Mouse (Mus musculus) urinary bladder, postnatal 10 days (tissue): ENCODE measurements around the gene Ucn2.

Experiments
- DNase-seq: peaks from one replicate; pipeline ENCODE4 v3.0.0; 2022; ENCODE audit warnings: low spot score

Ucn2 gene

DNA sequence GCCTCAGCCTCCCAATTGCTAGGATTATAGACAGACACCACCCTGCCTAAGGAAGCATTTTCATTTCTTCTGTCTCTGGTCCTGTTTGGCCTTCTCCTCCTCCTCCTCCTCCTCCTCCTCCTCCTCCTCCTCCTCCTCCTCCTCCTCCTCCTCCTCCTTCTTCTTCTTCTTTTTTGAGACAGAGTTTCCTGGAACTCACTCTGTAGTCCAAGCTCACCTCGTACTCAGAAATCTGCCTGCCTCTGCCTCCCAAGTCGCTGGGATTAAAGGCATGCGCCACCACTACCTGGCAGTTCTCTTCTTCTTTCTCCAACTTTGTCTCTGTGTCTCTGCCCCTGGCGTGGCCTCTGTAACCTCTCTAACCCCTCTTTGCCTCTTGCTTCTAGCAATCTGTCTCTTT, at the start of gene Ucn2:
Gene Ucn2, plus strand, starts transcription at position 301 of the 400 bp plus-strand sequence.
- DNase-seq, result no peak

GRCm38 (mm10) chr9:108936418-108937364, 49.1 kb upstream of the Ucn2 start, which contains the start of gene Uqcrc1:
Gene Uqcrc1 (plus strand): TSS chr9:108936633.
- peak; percentile 82 for DNase-seq

DNA sequence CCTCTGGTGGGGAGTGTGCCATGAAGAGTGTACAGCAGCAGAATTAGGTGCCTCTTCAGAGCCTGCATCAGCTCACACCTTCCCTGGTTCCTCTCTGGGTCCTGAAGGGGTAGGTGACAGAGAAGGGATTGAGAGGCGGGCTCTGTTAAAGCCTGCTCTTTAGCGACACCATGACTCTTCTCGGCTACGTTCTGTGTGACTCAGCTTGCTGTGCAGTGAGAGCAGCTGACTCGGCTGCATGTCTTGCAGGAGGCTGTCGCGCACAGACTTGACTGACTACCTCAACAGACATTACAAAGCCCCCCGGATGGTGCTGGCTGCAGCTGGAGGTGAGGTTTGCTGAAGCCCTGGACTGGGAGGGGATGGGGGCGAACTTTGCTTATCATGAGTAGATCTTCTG, 40.7 kb upstream of the Ucn2 start:
- no peak for DNase-seq

DNA sequence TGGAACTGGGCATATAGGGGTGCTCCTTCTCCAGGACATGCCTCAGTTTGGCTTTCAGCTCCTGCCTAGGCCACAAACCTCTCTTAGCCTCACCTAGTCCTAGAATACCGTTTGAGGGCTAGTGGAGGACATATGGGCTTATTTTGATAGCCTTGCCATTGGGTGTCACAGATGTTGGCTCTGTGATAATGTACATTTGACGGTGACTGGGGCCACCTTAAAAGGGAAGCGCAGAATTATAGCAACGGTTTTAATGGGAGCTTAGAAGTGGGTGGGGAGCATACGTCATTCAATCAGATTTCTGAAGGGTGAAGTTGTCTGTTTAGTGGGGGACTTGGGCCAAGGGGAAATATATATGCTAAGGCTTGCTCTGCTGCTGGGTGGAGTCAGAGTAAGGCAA, 40.2 kb upstream of the Ucn2 start:
- DNase-seq, result no peak

DNA sequence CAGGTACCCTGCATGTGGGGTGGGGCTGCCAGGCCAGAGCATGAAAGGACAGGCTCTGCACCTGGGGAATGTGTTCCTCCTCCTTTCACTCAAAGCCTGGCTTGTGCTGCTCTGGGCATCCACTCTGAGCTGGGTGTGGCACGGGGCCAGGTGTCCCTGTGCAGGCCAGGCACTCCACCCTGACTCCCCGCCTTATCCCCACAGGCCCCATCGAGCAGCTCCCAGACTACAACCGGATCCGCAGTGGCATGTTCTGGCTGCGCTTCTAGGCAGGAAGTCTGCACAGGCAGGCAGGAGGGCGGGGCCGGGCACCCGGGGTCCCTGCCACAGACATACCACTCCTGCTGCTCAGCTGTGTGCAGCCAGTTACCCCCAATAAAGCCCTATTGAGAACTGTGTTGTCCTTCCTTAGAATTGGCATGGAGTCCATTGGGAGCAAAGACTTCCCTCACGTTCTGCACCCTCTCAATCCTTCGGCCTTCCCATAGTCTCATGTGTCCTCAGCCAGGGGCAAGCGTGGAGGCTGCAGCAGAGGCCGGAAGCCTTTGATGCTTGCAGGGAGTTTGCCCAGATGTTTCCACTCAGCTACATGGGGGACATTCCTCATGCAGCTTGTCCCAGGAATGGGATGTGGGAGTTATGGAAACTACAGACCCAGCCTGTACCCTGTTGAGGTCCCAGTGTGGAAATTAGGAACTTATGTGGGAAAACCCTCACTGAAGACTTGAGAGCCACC, 36.4 kb upstream of the Ucn2 start:
- no peak for DNase-seq

GRCm38 (mm10) chr9:108949967-108950728, 35.7 kb upstream of the Ucn2 start:
- DNase-seq, result no peak

DNA sequence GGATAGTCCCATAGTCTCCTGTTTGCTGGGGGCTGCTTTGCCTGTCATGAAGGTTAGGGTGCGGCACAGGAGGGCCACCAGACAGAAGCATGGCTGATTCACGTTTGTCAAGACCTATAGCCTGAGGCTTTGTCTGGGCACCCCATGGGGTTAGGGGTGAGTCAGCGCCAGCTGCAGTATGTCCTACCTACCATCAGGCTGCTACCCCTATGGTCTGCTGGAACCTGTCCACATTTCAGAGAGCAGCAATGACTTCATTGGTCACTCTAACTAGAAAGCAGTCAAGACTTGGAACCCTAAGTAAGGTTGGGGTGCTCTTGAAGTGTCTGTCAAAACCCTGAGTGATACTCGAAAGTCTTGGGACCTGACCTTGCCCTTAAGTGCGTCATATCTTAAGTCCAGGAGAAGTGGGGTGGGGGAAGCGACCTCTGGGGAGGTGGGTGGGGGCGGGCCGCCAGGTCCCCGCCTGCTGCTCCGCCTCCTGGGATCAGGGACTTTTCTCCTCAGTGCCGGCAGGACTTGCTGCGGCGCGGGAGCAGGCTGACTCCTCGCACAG, 32.7 kb upstream of the Ucn2 start, which contains the start of gene Col7a1:
Gene Col7a1, plus strand, starts transcription at position 506 of the 556 bp plus-strand sequence.
- no peak for DNase-seq

GRCm38 (mm10) chr9:108955241-108955640, 30.6 kb upstream of the Ucn2 start:
- no peak for DNase-seq

- no peak for DNase-seq
These were observed 30.0 kb upstream of the Ucn2 start for GRCm38 (mm10) chr9:108955846-108956245.

GRCm38 (mm10) chr9:108963577-108963976, 22.2 kb upstream of the Ucn2 start:
- no peak for DNase-seq

- DNase-seq, result no peak
These were observed 21.5 kb upstream of the Ucn2 start for GRCm38 (mm10) chr9:108964338-108964737.

GRCm38 (mm10) chr9:108970623-108971022, 15.2 kb upstream of the Ucn2 start:
- DNase-seq, result no peak

DNA sequence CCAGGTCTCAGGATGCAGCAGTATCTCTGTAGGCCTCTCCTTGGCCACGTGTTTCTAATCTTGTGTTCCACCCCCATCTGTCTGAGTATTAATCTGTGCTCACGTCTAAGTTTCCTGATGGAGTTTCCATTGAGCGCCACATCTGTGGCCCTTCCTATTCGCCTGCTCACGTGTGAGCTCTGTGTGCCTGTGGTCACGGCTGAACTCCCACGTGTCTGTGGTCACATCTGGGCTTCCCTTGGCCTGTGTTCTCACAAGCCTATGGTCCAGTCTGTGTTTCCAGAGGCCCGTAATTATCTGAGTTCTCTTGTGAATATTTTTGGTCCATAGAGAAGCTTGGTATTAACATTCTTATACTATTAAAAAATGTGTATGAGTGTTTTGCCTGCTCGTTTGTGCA, 9.3 kb upstream of the Ucn2 start:
- no peak for DNase-seq

- DNase-seq, result no peak
These were observed 7.8 kb upstream of the Ucn2 start for GRCm38 (mm10) chr9:108977966-108978365.

DNA sequence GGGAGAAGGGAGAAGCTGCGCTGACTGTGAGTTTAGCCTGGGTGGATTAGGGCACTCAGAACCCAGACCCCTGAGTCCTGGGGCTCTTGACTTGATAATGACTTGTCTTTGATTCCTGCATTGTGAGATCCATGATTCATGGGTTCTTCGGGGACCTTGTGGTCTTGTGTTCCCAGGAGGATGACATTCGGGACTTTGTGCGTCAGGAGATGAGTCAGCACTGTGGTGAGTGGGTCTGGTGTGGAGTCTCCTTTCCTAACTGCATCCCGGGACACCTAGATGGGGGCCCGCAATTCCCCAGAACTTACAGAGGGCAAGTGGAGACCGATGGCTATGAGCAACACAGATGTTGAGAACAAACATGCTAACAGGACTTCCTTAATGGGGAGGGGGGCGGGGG, 3.3 kb upstream of the Ucn2 start:
- no peak for DNase-seq

GRCm38 (mm10) chr9:108983209-108983608, 2.6 kb upstream of the Ucn2 start:
- no peak for DNase-seq

- DNase-seq, result no peak
These were observed 2.0 kb downstream of the Ucn2 start for GRCm38 (mm10) chr9:108987704-108988350.

- DNase-seq, result no peak
These were observed 4.1 kb downstream of the Ucn2 start for GRCm38 (mm10) chr9:108989802-108990461.

GRCm38 (mm10) chr9:108990462-108990820, 4.6 kb downstream of the Ucn2 start:
- no peak for DNase-seq

DNA sequence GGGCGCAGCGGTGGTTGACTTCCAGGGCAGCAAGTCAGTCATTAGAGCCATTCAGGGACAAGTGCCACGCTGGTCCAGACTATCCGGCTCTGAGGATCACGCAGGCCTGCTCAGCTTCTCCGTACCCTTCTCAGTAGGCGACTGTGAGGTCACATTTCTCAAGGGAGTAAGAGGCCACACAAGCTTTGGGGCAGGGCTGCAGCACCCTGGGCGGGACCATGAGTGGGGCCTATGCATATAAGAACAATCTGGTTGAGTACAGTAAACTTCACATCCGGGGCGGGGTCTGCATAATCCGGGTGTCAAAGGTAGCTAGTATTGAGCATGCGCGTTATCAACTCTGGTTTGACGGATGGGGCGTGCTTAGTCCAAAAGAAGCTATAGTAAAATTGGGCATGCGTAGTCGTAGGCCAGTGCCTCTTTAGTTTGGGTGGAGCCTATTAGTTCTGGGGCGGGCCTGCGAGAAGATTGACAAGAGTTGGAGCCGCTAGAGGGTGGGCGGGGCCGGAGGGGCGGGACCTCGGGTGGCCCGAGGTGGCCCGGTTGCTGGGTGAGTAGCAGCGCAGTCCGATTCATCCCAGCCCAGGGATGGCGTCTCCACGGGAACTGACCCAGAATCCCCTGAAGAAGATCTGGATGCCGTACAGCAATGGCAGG, 5.7 kb downstream of the Ucn2 start, which contains the start of gene Pfkfb4:
Gene Pfkfb4, plus strand, starts transcription at position 351 of the 657 bp plus-strand sequence.
- peak; percentile 82 for DNase-seq
